Mouse (Mus musculus): ENCODE results near the gene 1810037I17Rik. TPM values are rescaled to one million over a fixed set of nuclear protein-coding genes. Genes with fewer than 3 reads are reported as not detected.
"Not testable (repeated sequence)": the region's sequence is repeated elsewhere in the genome, so short reads cannot be mapped to it uniquely, and the experiment has no call there.

Gene 1810037I17Rik
- total and polyA plus RNA-seq, 3 experiments: 75.6 to 132 (median 106) TPM

GRCm38 (mm10) chr3:122929723-122930122 lies 5.7 kb downstream of the 1810037I17Rik start:
- Histone ChIP-seq H3K4me2 (ENCODE audit: insufficient read depth, low read depth, poor library complexity, severe bottlenecking) (no peak overlapping the region), H3K4me3 (replicated peaks in 1 of 3; ENCODE audit: low read depth in 2 of 3, low read length in 2 of 3, poor library complexity in 1 of 3) (no peak overlapping the region), H3K36me3 (replicated peaks in 1 of 2; ENCODE audit: control insufficient read depth in 1 of 2, insufficient read depth in 1 of 2, low read length in 1 of 2) (peaks cover 0 to 13% of the 10 kb centered on the region in 2 experiments), H3K27ac (ENCODE audit: insufficient read depth, low read depth) (no peak overlapping the region), H3K9me3 (replicated peaks; ENCODE audit: low read length) (no peaks in the 10 kb centered on the region), H3K4me1 (ENCODE audit: control insufficient read depth in 1 of 2, insufficient read depth in 2 of 2) (peaks cover 5 to 9% of the 10 kb centered on the region in 2 experiments; a peak in 3 of 4 replicates), H3K9ac (ENCODE audit: insufficient read depth, low read depth) (no peak overlapping the region), H3K79me2 (replicated peaks; ENCODE audit: control insufficient read depth, extremely low read depth, insufficient read depth, poor library complexity, severe bottlenecking) (peaks cover 11% of the 10 kb centered on the region), H3K27me3 (replicated peaks) (no peaks in the 10 kb centered on the region)
- dilution Hi-C loops (cut with MboI; ENCODE audit: extremely low pct_ligation_motif_present, extremely low pct_unique_long_range_greater_than_20kb, low sequenced_read_pairs) (no loop called here), in situ Hi-C loops (cut with MboI; ENCODE audit: low pct_ligation_motif_present, low pct_unique_long_range_greater_than_20kb, low sequenced_read_pairs) (loop anchor here (10.0 kb wide), 2 partner anchors 175 to 225 kb away; no protein-coding TSS in a partner anchor)
- no peak for TF ChIP-seq UBTF (IDR thresholded peaks at IDR 0.05; ENCODE audit: low read depth, low read length)
- TF ChIP-seq ETS1 (conservative IDR thresholded peaks at IDR 0.05; ENCODE audit: low read depth, low read length): no peak
- no peak for TF ChIP-seq RCOR1 (conservative IDR thresholded peaks at IDR 0.05; ENCODE audit: low read depth, low read length)
- no peak for TF ChIP-seq IRF4 (IDR thresholded peaks at IDR 0.05; ENCODE audit: low read depth, low read length)
- DNase-seq (ENCODE audit: extremely low read depth): no peak

- Histone ChIP-seq H3K9ac (ENCODE audit: insufficient read depth, low read depth) (no peak overlapping the region), H3K9me3 (replicated peaks; ENCODE audit: low read length) (no peaks in the 10 kb centered on the region), H3K27me3 (replicated peaks) (no peaks in the 10 kb centered on the region), H3K4me3 (replicated peaks in 1 of 3; ENCODE audit: low read depth in 2 of 3, low read length in 2 of 3, poor library complexity in 1 of 3) (no peak overlapping the region), H3K36me3 (replicated peaks in 1 of 2; ENCODE audit: control insufficient read depth in 1 of 2, insufficient read depth in 1 of 2, low read length in 1 of 2) (peaks cover 0 to under 1% of the 10 kb centered on the region in 2 experiments), H3K79me2 (replicated peaks; ENCODE audit: control insufficient read depth, extremely low read depth, insufficient read depth, poor library complexity, severe bottlenecking) (no peaks in the 10 kb centered on the region), H3K4me2 (ENCODE audit: insufficient read depth, low read depth, poor library complexity, severe bottlenecking) (no peak overlapping the region), H3K4me1 (ENCODE audit: control insufficient read depth in 1 of 2, insufficient read depth in 2 of 2) (no peaks in the 10 kb centered on the region), H3K27ac (ENCODE audit: insufficient read depth, low read depth) (no peak overlapping the region)
- TF ChIP-seq JUN (IDR thresholded peaks at IDR 0.05; ENCODE audit: insufficient read depth, low read depth, low read length) (peak; percentile 80), ZNF384 (IDR thresholded peaks at IDR 0.05; ENCODE audit: low read depth, low read length) (no peak), HCFC1 (IDR thresholded peaks at IDR 0.05; ENCODE audit: low read depth, low read length) (no peak), KAT2A (IDR thresholded peaks at IDR 0.05; ENCODE audit: insufficient replicate concordance, low read length) (no peak), MAFK (IDR thresholded peaks at IDR 0.05; ENCODE audit: insufficient replicate concordance, low read length) (no peak), MXI1 (IDR thresholded peaks at IDR 0.05; ENCODE audit: low read depth, low read length) (no peak), IRF4 (IDR thresholded peaks at IDR 0.05; ENCODE audit: low read depth, low read length) (peak; percentile 88), SIN3A (IDR thresholded peaks at IDR 0.05; ENCODE audit: low read length) (no peak), E2F4 (IDR thresholded peaks at IDR 0.05; ENCODE audit: insufficient replicate concordance, low read depth, low read length) (no peak), ETS1 (conservative IDR thresholded peaks at IDR 0.05; ENCODE audit: low read depth, low read length) (no peak), GABPA (IDR thresholded peaks at IDR 0.05; ENCODE audit: insufficient replicate concordance, low read depth, low read length) (no peak), NRF1 (IDR thresholded peaks at IDR 0.05; ENCODE audit: low read depth, low read length) (no peak), JUND (conservative IDR thresholded peaks at IDR 0.05; ENCODE audit: low read depth, low read length) (peak; percentile 94), EP300 (IDR thresholded peaks at IDR 0.05; ENCODE audit: low read length) (peak; percentile 81)
- DNase-seq (ENCODE audit: extremely low read depth): no peak
- in situ Hi-C loops (cut with MboI; ENCODE audit: low pct_ligation_motif_present, low pct_unique_long_range_greater_than_20kb, low sequenced_read_pairs) (loop anchor here (10.0 kb wide), 2 partner anchors 172 to 222 kb away; no protein-coding TSS in a partner anchor), dilution Hi-C loops (cut with MboI; ENCODE audit: extremely low pct_ligation_motif_present, extremely low pct_unique_long_range_greater_than_20kb, low sequenced_read_pairs) (no loop called here)
Observed at GRCm38 (mm10) chr3:122932466-122932865, 8.5 kb downstream of the 1810037I17Rik start.

- DNase-seq (ENCODE audit: extremely low read depth); H3K36me3 ChIP-seq (replicated peaks in 1 of 2; ENCODE audit: control insufficient read depth in 1 of 2, insufficient read depth in 1 of 2, low read length in 1 of 2); H3K4me1 ChIP-seq (ENCODE audit: control insufficient read depth in 1 of 2, insufficient read depth in 2 of 2); H3K9me3 ChIP-seq (replicated peaks; ENCODE audit: low read length); H3K27ac ChIP-seq (ENCODE audit: insufficient read depth, low read depth); H3K4me2 ChIP-seq (ENCODE audit: insufficient read depth, low read depth, poor library complexity, severe bottlenecking); dilution Hi-C loops (cut with MboI; ENCODE audit: extremely low pct_ligation_motif_present, extremely low pct_unique_long_range_greater_than_20kb, low sequenced_read_pairs); H3K79me2 ChIP-seq (replicated peaks; ENCODE audit: control insufficient read depth, extremely low read depth, insufficient read depth, poor library complexity, severe bottlenecking); H3K4me3 ChIP-seq (replicated peaks in 1 of 3; ENCODE audit: low read depth in 2 of 3, low read length in 2 of 3, poor library complexity in 1 of 3); H3K9ac ChIP-seq (ENCODE audit: insufficient read depth, low read depth); H3K27me3 ChIP-seq (replicated peaks): not testable (repeated sequence)
- in situ Hi-C loops (cut with MboI; ENCODE audit: low pct_ligation_motif_present, low pct_unique_long_range_greater_than_20kb, low sequenced_read_pairs): loop anchor here (10.0 kb wide), 2 partner anchors 168 to 218 kb away; no protein-coding TSS in a partner anchor
Observed at GRCm38 (mm10) chr3:122937176-122937575, 13.2 kb downstream of the 1810037I17Rik start.
